Mouse (Mus musculus): ENCODE results near the gene Rdh9. TPM values are rescaled to one million over a fixed set of nuclear protein-coding genes. Genes with fewer than 3 reads are reported as not detected.

The Rdh9 gene
- polyA plus RNA-seq, 1 experiment from 2014 or later, result 0.11 TPM

Other genes with a start within 250 kb of the Rdh9 start
- gene Nxph4, start 241.8 kb upstream of the Rdh9 start, polyA plus RNA-seq (2015; fragmentation: Nextera tagmentation; extraction: Ambion mirVana), result 1.2 and 2.9 TPM in 2 replicates
- gene Lrp1, start 155.2 kb upstream of the Rdh9 start, polyA plus RNA-seq (2015; fragmentation: Nextera tagmentation; extraction: Ambion mirVana), result 31.2 and 43.1 TPM in 2 replicates
- 26.2 and 33.5 TPM in 2 replicates for gene Stat6, start 133.4 kb upstream of the Rdh9 start, polyA plus RNA-seq (2015; fragmentation: Nextera tagmentation; extraction: Ambion mirVana)
- gene Nemp1, start 109.5 kb upstream of the Rdh9 start, polyA plus RNA-seq (2015; fragmentation: Nextera tagmentation; extraction: Ambion mirVana), result 7.8 and 8.9 TPM in 2 replicates
- 10.9 and 14.9 TPM in 2 replicates for gene Nab2, start 107.8 kb upstream of the Rdh9 start, polyA plus RNA-seq (2015; fragmentation: Nextera tagmentation; extraction: Ambion mirVana)
- 0.25 and 0.29 TPM in 2 replicates for gene Myo1a, start 71.2 kb upstream of the Rdh9 start, polyA plus RNA-seq (2015; fragmentation: Nextera tagmentation; extraction: Ambion mirVana)
- gene Tac2, start 51.9 kb upstream of the Rdh9 start, polyA plus RNA-seq (2015; fragmentation: Nextera tagmentation; extraction: Ambion mirVana), result 0.43 and 0.64 TPM in 2 replicates
- 1.6 TPM in 2 replicates for gene Zbtb39, start 36.8 kb upstream of the Rdh9 start, polyA plus RNA-seq (2015; fragmentation: Nextera tagmentation; extraction: Ambion mirVana)
- 14.1 and 16.3 TPM in 2 replicates for gene Gpr182, start 24.7 kb upstream of the Rdh9 start, polyA plus RNA-seq (2015; fragmentation: Nextera tagmentation; extraction: Ambion mirVana)
- gene Rdh1, start 16.7 kb upstream of the Rdh9 start, polyA plus RNA-seq (2015; fragmentation: Nextera tagmentation; extraction: Ambion mirVana), result 0.03 and 0.05 TPM in 2 replicates
- 0.10 TPM in 1 of 2 replicates, not detected in the other for gene Rdh16f1, start 16.6 kb upstream of the Rdh9 start, polyA plus RNA-seq (2015; fragmentation: Nextera tagmentation; extraction: Ambion mirVana)
- not detected in 2 replicates for gene Rdh16, start 24.8 kb downstream of the Rdh9 start, polyA plus RNA-seq (2015; fragmentation: Nextera tagmentation; extraction: Ambion mirVana)
- gene Rdh19, start 73.5 kb downstream of the Rdh9 start, polyA plus RNA-seq (2015; fragmentation: Nextera tagmentation; extraction: Ambion mirVana), result not detected in 2 replicates
- not detected in 2 replicates for gene Rdh16f2, start 90.1 kb downstream of the Rdh9 start, polyA plus RNA-seq (2015; fragmentation: Nextera tagmentation; extraction: Ambion mirVana)
- 0.11 TPM in 1 of 2 replicates, not detected in the other for gene Rdh7, start 112.4 kb downstream of the Rdh9 start, polyA plus RNA-seq (2015; fragmentation: Nextera tagmentation; extraction: Ambion mirVana)
- gene Sdr9c7, start 122.1 kb downstream of the Rdh9 start, polyA plus RNA-seq (2015; fragmentation: Nextera tagmentation; extraction: Ambion mirVana), result not detected in 2 replicates
- gene Hsd17b6, start 231.2 kb downstream of the Rdh9 start, polyA plus RNA-seq (2015; fragmentation: Nextera tagmentation; extraction: Ambion mirVana), result not detected in 2 replicates
- gene Prim1, start 238.8 kb downstream of the Rdh9 start, polyA plus RNA-seq (2015; fragmentation: Nextera tagmentation; extraction: Ambion mirVana), result 41.5 and 50.3 TPM in 2 replicates

Measured in heart, embryonic 15.5 days (tissue).